Mouse (Mus musculus): ENCODE data around the gene Tecpr2.

Tecpr2 gene

DNA sequence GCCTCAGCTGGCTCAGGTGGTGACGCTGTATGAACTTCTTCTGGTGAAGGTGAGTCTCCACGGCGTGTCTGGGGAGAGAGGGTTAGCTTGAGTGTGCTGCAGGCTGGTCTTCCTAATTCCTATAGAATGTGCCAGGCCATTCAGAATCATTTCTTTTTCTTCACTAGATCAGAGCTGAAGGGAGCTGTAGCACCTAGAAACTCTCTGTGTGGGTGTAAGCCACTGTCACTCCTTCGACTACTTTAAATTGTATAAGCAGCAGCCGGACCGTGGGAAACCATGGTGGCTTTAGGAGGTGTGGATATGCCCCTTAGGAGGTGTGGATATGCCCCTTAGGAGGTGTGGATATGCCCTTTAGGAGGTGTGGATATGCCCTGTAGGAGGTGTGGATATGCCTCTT, 25.1 kb upstream of the Tecpr2 start:
- DNase-seq (ENCODE audit: low spot score) = no peak

DNA sequence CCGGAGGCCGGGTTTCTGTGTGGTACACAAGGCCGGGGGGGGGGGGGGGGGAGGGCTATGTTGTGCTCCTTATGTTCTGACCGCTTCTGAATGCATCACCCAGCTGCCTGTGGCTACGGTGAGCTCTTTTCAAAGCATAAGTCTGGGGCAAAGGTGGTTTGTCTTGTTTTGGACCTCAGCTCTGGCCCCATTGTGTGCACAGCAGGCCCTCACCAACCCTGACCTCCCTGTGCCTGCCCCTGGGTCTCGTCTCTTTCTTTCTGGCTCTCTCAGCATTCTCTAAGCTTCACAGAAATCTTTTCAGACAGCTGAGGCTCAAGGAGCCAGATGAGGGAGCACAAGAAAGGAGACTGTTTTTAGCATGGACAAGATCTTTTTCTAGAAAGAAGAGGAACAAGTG, 23.5 kb upstream of the Tecpr2 start:
- no peak for DNase-seq (ENCODE audit: low spot score)

DNA sequence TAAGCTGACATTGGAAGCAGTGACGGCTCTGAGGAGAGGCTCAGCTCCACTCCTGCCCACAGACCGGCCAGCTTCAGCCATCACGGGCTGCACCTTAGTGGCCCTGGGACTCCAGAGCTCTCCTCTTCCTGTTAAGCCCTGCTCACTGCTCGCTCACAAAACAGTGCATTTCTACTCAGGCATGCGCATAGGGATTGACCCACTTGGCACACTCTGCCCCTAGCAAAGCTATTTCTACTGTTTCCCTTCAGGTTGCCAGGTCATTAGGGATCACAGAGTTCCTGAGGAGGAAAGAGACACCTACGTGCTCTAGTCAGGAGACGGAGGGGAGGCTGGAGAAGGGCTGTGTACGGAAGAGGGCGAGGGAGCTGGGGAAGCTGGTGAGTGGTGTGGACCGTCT, 23.1 kb upstream of the Tecpr2 start:
- no peak for DNase-seq (ENCODE audit: low spot score)

DNA sequence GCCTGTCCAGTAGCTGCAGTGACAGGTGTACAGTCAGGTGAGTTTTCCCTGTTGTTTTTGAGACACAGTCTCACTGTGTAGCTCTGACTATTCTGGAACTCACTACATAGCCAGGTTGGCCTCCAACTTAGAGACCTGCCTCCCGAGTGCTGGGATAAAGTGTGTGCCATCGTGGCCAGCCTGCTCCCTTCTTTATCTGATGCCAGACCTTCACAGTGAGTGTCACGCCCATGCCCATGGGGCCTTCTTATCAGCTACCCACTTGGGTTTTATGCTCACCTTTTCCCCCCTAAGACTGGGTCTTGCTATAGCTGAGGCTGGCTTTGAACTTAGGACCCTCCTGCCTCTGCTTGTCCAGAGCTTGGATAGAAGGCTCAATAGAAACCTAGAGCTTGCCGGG, 19.0 kb upstream of the Tecpr2 start:
- DNase-seq (ENCODE audit: low spot score) = no peak

DNA sequence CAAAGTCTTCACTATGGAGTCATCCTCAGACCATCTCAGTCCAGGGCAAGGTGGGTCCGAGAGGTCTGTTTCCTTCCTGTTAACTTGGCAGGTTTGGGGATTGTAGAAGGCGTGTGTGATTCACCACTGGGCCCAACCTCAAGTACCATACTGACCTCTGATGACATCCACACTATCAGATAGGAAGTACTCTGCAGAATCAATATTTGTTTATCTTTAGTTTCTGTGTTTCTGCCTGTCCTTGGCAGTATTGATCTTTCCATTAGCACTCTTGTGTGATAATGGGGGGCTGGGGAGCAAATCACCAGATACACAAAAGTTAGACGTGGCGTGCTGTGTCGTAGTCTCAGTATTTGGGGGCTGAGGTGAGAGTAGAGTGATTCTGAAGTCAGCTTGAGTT, 17.8 kb upstream of the Tecpr2 start:
- no peak for DNase-seq (ENCODE audit: low spot score)

DNA sequence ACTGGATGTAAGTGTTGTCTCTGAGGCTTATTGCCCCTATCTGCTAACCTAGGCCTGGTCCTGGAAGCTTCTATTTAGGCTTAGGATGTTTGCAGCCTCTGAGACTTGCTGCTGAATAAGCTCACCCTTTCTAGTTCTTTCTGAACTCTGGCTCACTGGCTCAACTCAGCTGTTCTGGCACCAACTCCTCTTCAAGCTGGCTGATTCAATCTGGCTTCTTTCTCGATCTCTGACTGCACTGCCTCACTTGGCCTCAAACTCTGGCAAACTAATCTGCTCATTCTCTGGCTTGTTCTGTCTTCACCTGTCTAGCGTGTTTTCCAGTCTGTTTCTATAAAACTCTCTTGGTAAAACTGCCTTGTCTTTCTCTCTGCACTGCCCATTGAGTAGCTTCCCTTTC, 13.7 kb upstream of the Tecpr2 start:
- DNase-seq (ENCODE audit: low spot score) = no peak

DNA sequence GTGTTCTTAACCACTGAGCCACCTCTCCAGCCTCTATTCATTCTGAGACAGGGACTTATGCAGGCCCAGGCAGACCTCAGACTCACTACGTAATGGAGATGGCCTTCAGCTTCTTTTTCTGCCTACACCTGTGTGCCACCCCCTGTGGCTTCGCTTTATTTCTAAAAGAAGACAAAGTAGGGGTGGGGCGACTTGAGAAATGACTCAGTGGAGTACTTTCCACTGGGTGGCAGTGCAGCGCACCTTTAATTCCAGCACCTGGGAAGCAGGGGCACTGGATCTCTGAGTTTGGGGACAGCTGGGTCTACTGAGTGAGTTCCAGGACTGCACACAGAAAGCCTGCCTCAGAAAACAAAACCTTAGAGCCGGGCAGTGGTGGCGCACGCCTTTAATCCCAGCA, 6.8 kb upstream of the Tecpr2 start:
- no peak for DNase-seq (ENCODE audit: low spot score)

DNA sequence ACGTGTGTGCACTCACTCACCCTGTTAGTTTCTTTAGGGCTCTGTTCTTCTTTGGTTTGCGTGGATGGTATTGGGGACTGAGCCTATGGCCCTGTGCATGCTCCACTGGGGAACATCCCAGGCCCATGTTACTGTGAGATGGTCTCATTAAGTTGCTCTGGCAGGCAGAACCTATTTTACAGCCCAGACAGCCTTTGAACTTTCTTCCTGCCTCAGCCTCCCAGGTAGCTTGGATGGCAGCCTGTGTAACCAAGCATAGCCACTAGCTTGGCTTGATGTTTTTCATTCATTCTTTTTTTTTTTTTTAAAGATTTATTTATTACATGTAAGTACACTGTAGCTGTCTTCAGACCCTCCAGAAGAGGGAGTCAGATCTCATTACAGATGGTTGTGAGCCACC, 3.8 kb upstream of the Tecpr2 start:
- no peak for DNase-seq (ENCODE audit: low spot score)

DNA sequence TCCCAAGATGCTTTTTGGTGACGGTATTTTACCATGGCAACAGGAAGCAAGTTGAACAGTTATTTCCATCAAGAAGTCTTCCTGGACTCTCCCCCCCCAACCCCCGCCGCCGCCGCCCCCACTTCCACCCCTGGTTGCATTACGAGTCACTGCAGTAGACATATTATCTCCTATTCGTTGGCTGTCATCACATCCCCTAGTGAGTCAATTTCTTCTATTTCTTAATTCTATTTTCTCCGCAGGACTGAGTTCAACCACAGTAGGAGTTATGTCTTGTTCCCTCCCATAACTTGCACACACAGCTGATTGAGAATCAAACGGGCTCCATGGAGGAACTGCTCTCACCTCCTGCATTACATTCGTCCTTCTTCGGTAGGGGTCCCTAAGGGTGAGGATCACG, 958 bp upstream of the Tecpr2 start:
- no peak for DNase-seq (ENCODE audit: low spot score)

DNA sequence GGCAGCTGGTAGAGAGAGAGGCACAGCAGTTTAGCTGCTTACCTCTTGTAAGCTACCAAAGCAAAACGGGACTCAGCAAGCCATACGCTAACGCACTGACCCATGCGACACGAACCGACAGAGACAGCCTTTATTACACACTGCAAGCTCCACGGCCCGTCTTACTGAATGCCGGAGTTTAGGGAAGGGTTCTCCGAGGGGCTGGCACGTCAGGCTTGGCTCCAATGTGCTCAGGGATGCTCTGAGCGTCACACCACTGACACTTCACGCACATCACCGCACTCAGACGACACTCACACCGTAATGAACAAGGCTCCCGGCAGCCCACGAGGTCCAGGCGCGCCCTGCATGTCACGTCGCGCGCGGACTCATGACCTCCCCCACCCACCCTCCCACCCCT, 458 bp upstream of the Tecpr2 start:
- DNase-seq (ENCODE audit: low spot score) = no peak

DNA sequence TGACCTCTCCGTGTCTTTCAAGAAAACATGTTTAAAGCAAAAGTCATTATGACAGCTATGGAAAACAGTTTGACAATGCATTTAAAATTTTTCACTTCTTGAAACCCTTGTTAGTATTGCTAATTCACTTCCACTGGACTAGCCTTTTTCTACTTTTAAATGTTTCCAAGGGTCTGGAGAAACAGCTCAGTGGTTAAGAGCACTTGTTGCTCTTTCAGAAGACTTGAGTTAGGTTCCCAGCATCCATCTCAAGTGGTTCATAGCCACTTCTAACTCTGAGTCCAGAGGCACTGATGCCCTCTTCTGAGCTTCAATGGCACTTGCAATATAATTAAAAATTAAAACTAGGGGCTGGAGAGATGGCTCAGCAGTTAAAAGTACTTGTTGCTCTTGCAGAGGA, 2.8 kb downstream of the Tecpr2 start:
- DNase-seq (ENCODE audit: low spot score) = no peak

DNA sequence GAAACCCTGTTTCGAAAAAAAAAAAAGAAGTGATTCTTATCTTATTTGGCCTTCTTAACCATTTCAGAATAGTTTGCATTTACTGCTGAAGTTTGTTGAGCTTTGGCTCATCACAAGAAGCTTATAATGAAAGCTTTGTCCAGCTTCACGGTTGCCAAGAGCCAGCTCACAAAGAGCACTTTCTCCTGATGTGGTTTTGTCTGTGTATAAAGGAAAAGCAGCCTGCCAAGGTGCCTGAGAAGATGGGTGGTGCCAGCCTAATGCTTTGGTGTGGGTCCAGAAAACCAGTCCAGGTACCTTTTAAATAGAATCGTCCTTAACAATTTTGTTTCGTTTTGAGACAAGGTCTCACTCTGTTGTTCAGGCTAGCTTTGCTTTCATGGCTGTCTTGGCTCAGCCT, 13.0 kb downstream of the Tecpr2 start:
- DNase-seq (ENCODE audit: low spot score) = no peak

DNA sequence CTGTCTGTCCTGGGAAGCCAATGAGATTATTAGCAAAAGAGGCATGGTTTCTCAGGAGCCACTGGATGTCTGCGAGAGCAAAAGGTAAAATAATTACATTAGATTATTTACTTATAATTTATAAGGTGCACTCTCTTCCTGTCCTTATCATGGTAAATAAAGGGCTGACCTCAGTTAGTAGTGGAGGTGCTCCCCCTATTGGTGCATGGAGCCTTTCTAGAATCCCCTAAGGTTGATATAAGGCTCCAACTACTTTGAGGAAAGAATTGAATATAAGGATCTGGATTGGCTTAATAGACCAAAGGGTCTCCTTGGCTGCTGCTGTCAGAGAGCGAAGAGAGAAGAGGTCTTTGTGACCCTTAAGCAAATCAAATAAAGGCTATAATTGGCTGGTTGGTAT, 14.5 kb downstream of the Tecpr2 start:
- no peak for DNase-seq (ENCODE audit: low spot score)

DNA sequence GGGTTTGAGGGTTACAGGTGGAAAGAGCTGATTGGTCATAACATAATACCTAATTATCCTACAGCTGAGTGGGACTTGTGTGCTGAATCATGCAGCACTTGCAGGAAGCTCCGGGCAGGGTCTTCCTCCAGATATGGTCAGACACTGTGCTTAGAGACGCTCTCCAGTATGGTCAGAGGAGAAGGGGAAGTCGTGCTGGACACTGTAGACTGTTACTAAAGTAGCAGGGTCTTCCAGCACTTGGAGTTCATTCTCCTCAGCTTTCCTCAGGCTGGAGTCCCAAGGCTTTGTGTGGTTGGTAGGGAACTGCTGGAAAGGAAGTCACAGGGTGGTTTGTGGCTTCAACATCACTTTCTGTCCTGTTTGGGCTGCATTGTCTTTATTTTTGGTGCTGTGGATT, 18.8 kb downstream of the Tecpr2 start:
- DNase-seq (ENCODE audit: low spot score) = no peak

DNA sequence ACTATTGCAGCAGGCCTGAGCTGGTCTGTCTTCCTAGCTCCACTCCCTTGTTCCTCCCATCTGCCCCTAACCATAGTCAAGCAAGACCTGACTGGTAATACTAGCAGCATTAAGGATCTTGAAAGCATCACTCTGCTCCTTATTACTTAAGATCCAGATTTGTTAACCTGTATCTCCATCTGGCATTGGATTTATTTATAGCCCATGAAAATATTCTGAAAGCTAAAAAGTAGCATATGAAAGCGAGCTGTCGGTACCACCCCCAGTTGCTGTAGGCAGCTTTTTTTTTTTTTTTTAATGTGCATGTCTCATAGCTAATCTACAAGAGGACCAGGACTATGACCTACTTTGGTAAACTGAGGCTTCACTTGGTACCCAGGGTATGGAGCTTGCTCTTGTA, 20.9 kb downstream of the Tecpr2 start:
- no peak for DNase-seq (ENCODE audit: low spot score)

DNA sequence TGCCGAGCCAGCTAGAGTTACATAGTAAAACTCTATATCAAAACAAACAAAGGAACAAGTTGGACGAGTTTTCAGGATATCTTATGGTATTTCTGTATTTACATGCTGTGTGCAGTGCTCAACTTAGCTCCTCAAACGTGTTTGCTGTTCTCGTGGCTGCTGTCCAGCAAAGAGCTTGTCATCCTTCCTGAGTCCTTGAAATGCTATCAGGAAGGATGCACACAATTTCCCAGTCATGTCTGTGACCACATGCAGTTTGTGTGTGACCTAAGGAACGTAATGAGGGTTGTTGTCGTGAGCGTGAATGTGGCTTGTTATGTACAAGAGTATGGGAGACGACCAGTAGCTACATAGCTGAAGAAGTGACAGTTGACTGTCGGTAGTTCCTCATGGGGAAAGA, 26.7 kb downstream of the Tecpr2 start:
- DNase-seq (ENCODE audit: low spot score) = no peak

DNA sequence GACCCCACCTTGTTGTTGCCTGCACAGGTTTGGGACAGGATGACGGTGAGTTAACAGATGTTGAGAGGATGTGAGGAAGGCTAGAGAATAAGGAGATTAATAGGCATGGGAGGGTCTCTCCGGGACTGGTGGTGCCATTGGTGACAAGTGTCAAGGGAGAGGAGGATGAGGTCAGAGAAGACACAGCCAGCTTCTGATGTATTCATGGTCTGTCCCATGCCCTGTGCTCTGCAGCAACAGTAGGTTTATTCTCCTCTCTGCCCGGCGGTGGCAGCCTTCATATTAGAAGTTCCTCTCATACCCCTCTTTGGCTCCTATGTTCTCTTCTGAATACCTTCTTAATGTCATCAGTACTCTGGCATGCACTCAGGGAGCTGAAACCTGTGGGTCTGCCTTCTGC, 31.2 kb downstream of the Tecpr2 start:
- no peak for DNase-seq (ENCODE audit: low spot score)

DNA sequence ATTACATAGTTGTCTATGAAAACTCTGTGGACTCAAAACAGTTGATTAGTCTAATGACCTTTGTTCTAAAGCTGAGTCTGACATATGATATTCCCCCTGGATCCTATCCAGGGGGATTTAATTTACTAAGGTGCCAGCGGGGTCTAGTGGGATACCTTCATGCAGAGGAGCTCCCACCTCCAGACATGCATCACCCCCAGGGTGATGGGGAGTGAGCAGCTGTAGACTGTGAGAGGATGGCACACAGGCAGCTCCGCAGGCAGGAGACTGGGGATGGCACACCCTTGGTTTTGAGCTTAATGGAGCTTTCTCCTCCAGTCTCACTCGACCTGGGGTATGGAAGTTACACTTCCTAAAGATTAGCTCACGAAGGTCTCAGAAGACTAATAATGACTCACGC, 32.5 kb downstream of the Tecpr2 start:
- DNase-seq (ENCODE audit: low spot score) = no peak

DNA sequence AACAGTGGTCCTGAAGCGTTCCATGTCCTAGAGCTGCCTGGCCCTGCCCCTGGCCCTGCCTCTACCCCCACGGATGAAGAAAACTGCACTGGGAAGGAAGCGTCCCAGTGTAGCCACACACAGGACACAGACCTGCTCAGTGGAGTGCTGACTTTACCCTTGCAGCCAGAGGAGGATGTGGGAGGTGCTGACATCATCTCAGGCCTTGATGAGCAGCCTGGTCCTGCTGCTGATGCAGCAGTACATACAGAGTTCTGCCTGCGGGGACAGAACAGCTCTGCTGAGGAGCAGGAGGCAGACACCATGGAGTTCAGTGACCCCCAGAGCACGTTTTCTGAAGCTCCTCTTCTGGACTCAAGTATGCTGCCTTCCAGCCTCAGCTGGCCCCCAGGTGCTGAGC, 43.8 kb downstream of the Tecpr2 start:
- no peak for DNase-seq (ENCODE audit: low spot score)

DNA sequence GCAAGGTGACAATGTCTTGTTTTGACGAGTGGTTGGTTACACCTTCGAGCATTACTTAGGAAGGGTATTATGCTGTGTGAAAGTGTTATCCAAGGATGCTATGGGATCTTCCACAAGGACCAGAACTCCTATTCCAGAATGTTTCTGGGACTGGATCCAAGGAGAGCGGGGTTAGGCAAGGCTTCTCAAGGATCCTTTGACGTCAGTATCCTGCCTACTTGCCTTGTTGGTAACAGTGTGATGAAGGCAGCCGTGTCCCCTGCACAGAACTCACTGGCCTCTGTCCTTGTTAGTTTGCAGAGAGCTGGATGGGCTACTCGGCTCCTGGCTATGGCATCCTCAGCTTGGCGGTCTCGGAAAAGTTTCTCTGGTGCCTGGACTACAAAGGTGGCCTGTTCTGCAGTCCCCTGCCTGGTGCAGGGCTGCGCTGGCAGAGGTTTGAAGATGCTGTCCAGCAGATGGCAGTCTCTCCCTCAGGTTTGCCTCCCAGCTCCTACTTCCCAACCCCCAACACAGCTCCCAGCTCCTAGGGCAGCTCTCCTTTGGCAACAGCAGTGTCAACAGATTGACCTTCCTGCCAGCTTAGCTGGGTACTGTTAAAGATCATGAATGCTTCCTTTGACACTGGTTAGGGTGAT, 47.0 kb downstream of the Tecpr2 start:
- peak; percentile 73 for DNase-seq (ENCODE audit: low spot score)

DNA sequence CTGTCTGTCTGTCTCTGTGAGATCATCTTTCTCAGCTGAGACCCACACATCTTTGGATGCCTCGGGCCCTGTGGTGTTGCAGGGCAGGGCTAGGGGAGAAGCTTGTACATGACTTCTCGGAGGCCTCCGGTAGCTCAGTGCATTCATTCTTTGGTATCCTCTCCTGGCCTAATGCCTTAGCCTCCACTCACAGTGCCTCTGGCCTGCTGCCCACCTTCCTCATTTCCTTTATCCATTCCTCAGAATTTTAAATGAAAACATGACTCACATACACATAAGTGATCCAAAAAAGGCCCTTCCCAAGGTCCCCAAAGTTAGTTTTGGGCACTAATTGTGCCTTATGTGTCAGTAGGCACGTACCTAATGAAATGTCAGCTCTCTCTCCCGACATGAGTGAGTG, 48.4 kb downstream of the Tecpr2 start:
- no peak for DNase-seq (ENCODE audit: low spot score)

DNA sequence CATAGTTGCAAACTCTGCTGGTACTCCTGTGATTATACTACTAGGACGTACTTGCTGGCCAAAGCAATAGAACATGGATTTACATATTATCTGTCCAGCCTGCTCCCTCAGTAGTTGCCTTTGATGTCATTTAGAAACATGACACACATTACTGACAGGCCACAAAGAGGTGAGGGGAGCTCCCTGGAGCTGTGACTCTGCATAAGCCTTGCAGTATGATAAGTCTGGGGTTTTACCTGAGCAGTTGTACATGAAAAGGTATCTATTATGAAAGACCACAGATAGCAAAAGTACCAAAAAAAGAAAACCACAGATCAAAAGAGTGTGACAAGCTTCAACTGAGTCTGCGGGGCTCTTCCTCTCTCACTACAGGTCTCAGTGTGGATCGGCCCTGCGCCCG, 50.3 kb downstream of the Tecpr2 start:
- no peak for DNase-seq (ENCODE audit: low spot score)

DNA sequence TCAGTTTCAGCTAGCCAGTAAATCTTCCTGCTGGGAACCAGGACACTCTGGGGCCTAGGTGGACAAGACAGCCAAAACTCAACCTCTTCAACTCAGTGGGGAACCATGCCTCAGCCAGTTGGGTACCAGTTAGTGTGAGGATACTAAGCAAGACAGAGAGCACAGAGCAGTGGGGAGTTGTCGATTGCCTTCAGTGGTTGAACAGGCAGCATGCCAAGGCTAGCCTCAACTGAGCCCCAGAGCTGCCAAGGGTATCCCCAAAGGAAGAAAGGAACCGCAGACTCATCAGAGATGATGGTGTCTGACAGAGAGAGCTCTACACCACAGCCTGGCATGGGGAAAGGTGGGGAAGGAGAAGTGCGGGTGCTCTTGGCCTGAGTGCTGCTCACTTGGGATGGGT, 51.8 kb downstream of the Tecpr2 start:
- DNase-seq (ENCODE audit: low spot score) = no peak

DNA sequence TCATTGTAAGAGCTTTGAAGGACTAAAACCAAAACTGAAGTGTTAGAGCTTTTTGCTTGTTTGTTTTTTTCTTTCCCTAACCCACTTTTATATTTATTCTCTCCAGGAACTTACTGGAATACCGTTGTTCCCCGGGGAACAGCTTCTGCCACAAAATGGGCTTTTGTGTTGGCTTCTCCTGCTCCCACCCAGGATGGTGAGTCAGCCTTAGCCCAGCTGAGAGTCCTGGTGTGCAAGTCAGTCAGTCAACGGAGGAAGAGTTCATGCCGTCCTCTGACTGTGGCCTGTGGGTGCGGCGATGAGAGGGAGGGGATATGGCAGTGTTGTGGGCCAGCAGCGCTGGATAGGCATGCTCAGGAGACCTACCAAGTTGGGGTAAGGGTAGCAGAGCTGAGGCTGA, 57.2 kb downstream of the Tecpr2 start:
- DNase-seq (ENCODE audit: low spot score) = no peak

All from ovary, adult 18-20 months (tissue).